Mouse (Mus musculus) natural killer cell, adult 2 months (primary cell): ENCODE results near the gene Scd3.
A peak's percentile ranks its signal among the peaks of the same experiment; 100 is the strongest.
"Not testable (repeated sequence)": the region's sequence is repeated elsewhere in the genome, so short reads cannot be mapped to it uniquely, and the experiment has no call there.

Experiments used
- DNase-seq, 2 experiments: peaks; one replicate each; pipeline ENCODE4 v3.0.0; 2022; ENCODE audit warnings: low spot score in 2 of 2

Gene Scd3

GRCm38 (mm10) chr19:44237471-44238006, 34.5 kb downstream of the Scd3 start:
- no peak for DNase-seq

DNA sequence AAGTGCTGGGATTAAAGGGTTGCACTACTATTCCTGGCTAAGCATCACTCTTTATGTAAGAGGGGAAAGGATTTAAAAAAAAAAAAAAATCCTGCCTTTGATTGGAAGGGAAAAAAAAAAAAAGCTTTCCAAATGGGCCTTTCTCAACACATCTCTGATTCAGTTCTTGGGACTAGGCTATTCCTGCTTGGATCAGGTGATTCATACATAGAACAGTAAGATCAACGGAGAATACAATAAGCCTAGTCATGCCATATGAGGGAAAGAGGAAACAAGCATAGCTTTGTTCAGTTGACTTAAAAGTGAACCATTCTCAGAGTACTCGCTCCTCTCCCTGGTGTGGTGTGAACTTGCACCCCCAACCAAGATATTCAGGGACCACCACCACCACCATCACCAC, 35.8 kb downstream of the Scd3 start:
- DNase-seq, result no peak

DNA sequence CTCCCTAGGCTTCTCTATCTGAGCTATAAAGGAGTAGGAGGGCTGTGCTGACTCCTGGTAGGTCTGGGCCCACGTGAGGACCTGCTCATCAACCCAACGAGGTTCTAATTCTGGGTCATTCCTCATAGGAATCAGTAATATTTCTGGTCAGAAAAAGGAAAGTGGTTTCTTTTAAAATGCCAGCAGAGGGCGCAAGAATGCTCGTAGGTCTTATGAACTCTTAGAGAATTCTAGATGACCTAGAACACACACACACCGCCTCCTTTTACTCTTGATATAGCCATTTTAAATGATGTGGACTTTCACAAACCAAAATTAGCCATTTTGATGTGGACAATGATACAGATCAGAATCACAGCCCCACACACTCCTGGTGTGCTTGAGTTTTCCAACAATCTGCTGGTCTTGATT, 42.7 kb downstream of the Scd3 start:
- DNase-seq, result peak; percentile 47 to 52

DNA sequence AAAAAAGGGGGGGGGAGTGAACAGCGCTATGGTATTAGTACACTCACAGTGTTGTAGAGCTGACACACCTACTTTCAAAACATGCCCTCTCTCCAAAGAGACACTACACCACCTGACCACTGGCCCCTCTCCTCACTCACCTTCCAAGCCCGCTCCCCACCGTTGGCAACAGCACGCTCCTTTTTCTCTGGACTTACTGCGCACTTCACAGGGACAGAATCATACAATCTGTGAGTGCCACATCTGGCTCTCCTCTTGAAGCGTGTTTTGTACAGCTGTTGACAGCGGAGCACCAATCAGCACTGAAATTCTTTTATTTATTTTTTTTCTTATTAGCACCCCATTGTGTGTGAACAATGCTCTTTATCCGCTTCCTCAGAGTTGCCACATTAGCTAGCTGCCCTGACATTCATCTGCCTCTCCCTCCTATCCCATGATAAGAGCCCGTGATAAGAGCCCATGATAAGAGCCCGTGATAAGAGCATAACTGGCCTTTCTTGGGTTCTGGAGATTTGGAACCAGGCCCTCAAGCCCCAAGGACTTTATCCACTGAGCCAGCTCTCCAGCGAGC, 43.4 kb downstream of the Scd3 start:
- no peak for DNase-seq

- peak in 1 of 2 experiments; percentile 13 for DNase-seq
Observed at GRCm38 (mm10) chr19:44247281-44248080, 44.4 kb downstream of the Scd3 start.

DNA sequence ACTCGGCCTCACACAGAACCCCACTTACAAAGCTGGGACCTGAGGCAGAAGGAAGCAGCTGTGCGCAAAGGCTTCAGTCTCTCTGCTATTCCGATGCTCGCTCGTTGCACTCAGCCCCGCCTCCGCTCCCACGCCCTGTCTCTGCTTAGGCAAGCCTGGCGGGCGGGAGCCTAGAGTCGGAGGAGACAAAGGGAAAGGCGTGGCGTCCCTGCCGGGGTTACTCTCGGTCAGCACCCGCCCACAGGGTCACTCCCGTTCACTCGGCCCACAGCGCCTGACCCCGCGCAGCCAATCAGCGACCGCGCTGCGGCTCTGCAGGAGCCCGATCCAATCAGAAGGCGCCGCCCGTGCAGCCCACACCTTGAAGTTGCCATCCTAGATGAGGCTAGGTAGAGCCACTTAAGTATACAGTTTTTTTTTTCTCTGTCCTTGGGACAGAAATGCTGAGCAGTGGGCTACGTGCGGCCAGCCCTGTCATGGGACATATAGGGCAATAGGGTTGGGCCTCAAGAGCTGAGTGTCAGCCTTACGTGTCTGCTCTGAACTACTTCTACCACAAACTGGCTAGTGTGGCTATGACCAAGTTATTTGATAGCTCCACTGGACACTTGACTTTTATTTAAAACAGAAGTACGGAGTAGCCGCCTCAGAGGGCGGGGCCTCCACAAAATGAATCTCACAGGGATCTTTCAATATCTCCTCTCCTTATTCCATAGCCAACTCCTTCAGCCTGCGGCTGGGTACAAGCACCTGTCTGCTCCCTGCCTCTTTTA, 45.2 kb downstream of the Scd3 start:
- peak; percentile 97 to 98 for DNase-seq

- no peak for DNase-seq
Observed at GRCm38 (mm10) chr19:44248854-44249351, 45.8 kb downstream of the Scd3 start.

- DNase-seq, result not testable (repeated sequence)
Observed at GRCm38 (mm10) chr19:44251138-44251537, 48.1 kb downstream of the Scd3 start.

- DNase-seq, result peak in 1 of 2 experiments; percentile 28
Observed at GRCm38 (mm10) chr19:44251936-44252558, 49.0 kb downstream of the Scd3 start.

GRCm38 (mm10) chr19:44254106-44254505, 51.0 kb downstream of the Scd3 start:
- peak; percentile 15 to 33 for DNase-seq

- no peak for DNase-seq
Observed at GRCm38 (mm10) chr19:44257377-44257966, 54.4 kb downstream of the Scd3 start.

- no peak for DNase-seq
Observed at GRCm38 (mm10) chr19:44259484-44259883, 56.4 kb downstream of the Scd3 start.

DNA sequence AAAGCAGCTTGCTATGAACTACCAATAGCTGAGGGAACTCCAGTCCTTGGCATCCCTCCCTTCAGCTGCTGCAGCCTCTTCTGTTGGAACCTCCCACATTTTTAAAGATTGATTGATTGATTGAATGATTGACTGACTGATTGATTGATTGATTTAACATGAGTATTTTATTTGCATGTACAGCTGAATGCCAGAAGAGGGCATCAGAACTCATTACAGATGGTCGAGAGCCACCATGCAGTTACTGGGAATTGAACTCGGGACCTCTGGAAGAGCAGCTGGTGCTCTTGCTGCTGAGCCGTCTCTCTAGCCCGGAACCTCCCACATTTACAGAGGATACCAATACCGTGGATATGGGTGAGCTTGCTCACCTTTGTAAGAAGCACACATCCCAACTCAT, 57.4 kb downstream of the Scd3 start:
- DNase-seq, result no peak

DNA sequence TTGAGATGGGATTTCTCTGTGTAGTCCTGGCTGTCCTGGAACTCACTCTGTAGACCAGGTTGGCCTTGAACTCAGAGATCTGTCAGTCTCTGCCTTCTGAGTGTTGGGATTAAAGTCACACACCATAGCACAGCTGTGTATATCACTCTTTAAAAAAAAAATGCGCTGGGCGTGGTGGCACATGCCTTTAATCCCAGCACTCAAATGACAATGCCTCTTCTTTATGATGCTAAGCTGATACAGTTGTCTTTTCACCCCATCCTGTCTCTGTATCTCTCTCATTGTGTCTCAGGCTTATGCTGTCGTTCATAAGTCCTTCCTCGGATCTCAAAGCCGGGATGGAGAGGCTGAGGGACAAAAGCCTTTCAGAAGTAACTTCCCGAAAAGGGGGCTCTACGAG, 58.7 kb downstream of the Scd3 start:
- no peak for DNase-seq

DNA sequence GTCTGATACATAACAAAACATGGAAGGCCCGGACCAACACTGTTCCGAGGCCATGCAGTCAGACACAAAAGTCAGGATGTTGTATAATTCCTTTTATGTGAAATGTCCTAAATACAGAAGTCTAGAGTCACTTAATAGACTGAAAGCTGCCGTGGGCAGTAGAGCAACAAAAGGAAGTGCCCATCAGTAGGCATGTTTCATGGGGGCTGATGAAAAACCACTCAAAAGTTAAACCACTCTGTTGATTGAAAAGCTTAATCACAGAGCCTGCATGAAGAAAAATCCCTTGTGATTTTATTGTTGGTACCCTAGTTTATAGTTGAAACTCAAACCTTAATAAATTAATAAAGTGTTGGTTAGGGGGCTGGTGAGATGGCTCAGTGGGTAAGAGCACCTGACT, 60.5 kb downstream of the Scd3 start:
- DNase-seq, result no peak

GRCm38 (mm10) chr19:44264226-44264625, 61.2 kb downstream of the Scd3 start:
- no peak for DNase-seq

- DNase-seq, result no peak
Observed at GRCm38 (mm10) chr19:44265300-44265699, 62.2 kb downstream of the Scd3 start.

GRCm38 (mm10) chr19:44265911-44266337, 62.9 kb downstream of the Scd3 start:
- no peak for DNase-seq

DNA sequence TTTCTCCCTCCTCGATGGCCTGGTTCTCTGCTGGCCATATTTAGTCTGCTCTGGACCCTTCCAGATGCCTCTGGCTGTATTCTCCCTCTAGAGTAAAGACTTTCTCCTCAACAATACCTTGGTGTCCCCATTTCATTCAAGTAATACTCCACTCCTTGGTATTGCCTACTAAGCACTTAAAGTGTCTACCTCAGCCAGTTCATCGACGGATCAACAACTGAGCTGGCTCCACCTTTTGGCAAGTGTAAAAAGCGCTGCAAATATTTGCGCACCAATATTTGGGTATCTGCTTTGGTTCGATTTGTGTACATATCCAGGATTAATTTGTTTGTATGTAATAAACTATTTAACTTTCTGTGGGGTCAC, 63.4 kb downstream of the Scd3 start:
- DNase-seq, result no peak

DNA sequence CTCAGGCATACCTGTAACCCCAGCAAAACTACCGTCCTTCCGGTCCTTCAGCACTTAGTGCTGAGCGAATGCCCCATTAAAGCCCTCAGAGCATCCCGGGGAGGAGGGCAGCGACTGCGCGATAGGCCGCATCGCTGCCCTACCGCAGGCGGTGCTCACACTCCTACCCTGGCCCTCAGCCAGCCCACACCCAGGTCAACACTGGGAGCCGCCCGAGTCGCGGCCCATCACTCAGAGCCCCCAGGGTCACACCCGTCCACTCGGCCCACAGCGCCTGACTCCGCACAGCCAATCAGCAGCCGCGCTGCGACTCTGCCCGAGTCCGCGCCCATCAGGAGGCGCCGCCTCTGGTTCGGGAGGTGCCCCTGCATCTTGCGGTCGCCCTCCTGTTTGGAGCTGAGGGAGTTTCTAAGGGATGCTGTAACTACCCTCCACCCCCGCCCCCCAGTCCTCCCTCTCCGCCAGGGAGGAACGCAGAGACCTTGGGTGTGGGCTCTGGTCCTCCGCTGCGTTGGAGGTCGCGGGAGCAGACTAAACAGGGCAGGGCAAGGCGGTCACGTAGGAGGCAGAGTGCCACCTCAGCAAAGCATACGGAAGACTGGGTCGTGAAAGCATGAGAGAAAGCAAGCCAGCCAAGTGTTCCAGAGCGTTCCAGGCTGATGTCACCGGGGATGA, 63.9 kb downstream of the Scd3 start:
- DNase-seq, result peak; percentile 84 to 92

DNA sequence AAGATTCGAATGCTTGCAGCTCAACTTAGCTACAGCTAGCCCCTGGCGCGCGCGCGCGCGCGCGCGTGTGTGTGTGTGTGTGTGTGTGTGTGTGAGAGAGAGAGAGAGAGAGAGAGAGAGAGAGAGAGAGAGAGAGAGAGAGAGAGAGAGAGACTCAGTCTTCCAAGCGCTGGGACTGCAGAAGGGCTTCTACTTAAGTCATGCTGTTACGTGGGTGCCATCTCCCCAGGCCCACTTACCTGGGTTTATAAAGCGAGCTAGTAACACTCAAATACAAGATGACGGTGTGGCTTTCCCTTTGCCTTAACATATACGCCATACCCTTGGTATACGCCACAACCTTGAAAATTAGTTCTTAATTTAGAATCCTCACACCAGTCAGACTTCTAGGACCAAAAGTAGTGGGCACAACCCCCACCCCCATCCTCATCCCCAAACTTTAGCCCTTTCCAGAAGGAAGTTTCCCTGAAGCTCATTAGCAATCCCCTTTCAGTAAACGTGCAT, 64.5 kb downstream of the Scd3 start:
- no peak for DNase-seq
